Mouse (Mus musculus) urinary bladder, postnatal 4 days (tissue): ENCODE data around the gene Tmed9.
A peak's percentile ranks its signal among the peaks of the same experiment; 100 is the strongest.
"Not testable (repeated sequence)": the region's sequence is repeated elsewhere in the genome, so short reads cannot be mapped to it uniquely, and the experiment has no call there.

Experiments
- DNase-seq, 2 experiments: peaks; one replicate each; pipeline ENCODE4 v3.0.0; 2021 to 2022; ENCODE audit warnings: low spot score in 2 of 2

Tmed9 gene

DNA sequence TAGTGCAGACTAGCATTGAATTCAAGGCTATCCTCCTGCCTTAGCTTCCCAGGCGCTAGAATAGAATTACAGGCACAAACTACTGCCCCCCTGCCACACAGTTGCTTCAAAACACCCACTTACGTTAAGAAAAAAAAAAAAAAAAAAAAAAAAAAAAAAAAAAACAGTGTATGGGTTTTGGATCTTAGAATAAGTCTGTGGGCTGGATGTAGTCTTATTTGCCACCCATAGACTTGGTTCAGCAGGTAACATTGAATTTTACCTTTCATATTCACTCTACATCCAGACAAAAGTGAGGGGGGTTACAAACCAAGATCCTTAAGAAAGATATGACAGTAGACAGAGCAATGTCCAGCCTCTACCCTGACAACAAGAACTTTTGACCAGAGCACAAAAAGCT is 5.6 kb upstream of the Tmed9 start:
- no peak for DNase-seq

DNA sequence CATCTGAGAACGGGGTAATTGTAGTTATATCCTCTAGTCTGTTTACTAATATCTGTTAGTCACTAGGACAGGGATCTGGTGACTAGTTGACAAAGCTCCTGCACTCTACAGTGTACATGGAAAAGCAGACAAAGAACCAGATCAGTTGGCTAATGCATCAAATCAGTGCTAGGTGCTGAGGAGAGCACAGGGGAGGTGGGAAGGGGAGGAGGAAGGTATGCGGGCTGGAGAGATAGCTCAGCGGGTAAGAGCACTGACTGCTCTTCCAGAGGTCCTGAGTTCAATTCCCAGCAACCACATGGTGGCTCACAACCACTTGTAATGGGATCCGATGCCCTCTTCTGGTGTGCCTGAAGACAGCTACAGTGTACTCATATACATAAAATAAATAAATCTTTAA is 5.0 kb upstream of the Tmed9 start:
- DNase-seq = not testable (repeated sequence)

DNA sequence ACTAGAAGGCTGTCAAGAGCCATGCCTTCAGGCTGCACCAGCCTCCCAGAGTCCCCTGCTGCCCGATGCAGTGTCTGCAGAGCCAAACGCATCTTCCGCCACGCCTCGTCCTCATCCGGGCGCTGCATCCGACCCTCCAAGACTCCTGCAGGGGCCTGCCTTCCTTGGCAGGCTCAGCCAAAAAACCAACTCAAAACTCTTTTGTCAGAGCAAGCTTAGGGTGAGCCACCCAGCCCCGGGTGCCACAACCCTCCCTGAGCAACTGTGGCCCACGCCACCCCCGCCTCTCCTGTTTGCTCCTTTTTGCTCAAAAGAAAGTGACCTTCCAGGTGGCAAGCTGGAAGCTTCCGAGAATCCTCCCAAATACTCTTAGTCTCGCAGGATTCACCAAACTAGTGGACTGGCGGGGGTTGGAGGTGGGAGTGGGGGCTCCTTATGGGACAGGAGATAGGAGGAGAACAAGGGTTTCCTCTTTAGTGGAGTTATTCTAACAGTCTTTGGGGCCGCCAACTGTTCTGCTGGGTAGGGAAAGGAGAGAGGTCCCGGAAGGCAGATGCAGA is 3.7 kb upstream of the Tmed9 start:
- no peak for DNase-seq

DNA sequence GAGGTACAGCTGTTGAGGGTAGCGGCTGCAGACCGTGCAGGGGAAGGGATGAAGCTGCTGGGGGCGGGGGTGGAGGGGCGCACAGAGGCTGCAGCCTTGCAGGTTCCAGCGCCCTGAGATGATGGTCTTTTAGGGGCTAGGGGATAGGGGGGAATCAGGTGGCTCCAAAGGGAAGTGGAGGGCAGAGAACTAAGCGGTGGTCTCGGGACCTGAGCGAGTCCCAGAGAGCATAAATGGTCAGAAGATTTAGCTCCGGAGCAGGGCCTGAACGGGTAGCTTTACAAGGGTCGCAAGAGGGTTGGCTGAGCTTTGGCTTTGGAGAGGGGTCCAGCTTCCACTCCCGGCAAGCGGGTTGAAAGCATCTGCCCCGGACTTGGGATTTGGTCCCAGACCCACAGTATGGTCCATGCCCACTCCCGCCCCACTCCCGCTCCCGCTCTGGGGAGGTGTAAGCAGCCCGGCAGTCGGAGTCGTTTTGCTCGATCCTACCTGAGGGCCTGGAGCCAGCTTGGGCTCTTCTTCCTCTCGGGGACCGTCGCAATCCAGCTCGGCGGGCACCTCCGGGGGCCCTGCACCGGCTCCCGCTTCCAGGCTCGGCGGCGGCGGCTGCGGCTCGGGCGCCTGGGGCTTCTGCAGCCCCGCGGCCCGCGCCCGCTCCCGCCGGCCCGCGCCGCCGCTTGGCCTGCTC is 3.1 kb upstream of the Tmed9 start:
- DNase-seq = peak in 1 of 2 experiments; percentile 41

DNA sequence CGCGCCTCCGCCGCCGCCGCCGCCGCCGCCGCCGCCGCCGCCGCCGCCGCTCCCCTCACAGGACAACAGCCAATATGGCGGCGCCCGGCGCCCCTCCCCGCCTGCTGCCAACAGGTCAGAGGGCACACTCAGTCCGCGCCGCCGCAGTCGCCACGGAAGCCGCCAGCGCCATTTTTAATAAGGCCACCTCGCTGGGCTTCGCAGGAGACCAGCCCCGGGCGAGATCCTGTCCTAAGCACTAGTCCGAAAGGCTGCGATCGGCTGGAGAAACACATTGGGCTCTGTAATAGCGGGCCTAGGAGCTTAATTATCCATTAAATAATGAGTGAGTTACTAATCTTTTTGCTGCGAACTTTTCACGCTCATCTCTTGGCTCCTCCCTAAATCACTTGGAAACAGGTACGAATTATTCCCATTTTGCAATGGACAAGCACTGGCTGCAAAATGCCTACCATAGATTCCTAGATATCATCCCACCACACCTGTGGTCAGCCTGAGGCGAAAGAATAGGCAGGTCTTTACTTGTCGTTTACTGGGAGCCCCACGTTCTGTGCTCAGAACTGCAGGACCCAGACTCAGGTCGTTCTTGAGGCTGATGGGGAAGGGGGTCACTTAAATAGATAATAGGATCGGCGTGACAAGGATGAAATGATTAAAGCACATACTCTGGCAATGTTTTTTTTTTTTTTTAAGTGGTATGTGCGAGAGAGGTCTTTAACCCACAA is 2.3 kb upstream of the Tmed9 start, which contains the start of gene Fam193b:
Gene Fam193b, minus strand, starts transcription at position 94 of the 725 bp plus-strand sequence.
- DNase-seq = peak; percentile 93 to 94

DNA sequence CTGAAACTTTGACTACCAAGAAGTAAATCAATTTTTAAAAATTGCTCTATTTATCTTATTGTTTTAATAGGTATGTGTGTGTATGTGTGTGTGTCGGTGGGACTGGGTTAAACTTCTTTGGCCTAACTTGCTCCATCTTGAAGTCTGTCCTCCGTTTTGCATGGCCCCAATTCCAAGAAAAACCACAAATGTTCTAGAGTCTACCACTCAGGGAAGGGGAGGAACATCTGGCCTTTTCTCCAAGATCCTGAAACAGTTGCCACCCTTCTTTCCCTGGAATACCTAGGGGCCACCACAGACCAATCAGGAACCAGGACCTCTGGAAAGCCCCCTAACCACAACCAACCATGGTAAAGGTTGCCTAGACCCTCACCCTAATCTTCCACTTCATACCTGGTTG is 1.6 kb upstream of the Tmed9 start:
- no peak for DNase-seq

DNA sequence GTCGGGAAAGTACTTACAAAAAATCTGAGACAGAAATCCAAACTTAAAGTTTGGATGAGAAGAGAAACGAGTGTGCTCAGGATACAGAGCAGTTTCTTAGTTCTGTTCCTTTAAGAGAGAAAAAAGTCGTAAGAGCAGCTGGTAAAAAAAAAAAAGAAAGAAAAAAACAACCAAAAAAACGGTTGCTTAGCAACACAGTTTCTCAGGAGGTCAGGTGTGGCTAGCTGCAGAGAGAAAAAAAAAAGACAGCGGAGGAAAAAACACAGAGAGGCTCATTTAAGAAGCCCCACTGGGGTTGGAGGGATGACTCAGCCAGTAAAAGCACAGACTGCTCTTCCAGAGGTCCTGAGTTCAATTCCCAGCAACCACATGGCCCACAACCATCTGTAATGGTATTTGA is 789 bp downstream of the Tmed9 start:
- no peak for DNase-seq

DNA sequence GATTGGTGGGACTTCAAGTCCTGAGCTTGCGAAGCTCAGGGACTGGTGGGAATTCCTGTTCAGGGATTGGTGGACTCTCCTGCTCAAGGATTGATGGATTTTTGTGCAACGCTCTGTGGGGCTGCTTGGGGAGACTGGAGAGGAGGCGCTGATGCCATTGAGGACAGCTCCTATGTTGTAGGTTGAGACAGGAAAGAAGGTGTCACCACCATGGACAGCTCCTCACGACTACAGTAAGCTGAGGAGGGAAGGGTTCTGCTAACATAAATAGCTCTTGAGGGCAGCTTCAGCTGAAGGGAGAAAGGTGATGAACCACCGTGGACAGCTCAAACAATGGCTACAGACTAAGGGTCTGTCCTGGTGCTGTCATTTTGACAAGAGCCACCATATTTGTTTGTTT is 2.4 kb downstream of the Tmed9 start:
- no peak for DNase-seq

DNA sequence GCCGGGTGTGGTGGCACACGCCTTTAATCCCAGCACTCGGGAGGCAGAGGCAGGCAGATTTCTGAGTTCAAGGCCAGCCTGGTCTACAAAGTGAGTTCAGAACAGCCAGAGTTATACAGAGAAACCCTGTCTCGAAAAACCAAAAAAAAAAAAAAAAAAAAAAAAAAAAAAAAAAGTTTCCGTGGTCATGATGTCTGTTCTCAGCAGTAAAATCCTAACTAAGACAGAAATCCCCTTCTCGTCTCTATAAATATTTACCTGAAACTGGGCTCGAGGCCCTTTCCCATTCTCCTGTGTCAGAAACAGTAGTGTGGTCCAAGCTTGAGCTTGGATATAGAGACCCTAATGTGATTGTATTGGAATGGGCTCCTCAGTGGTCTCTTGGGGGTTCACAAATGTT is 3.3 kb downstream of the Tmed9 start:
- DNase-seq = not testable (repeated sequence)

DNA sequence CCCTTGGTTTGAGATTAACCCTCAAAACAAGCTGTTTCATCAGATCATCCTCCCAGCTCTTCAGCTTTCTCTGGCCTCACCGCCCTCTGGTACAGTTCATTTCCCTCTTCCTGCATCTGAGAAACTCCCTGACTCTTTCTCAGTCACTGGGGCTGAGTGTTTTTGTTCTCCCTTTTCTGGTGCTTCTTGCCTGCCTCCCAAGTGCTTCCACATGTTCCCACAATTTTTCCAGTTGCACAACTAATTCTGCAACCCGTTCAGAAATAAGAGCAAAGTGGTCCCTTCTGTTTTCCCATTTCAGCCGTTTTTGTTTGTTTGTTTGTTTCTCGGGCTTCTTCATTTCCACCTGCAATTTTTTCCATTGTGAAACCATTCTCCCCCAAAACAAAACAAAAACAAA is 4.6 kb downstream of the Tmed9 start:
- DNase-seq = no peak

DNA sequence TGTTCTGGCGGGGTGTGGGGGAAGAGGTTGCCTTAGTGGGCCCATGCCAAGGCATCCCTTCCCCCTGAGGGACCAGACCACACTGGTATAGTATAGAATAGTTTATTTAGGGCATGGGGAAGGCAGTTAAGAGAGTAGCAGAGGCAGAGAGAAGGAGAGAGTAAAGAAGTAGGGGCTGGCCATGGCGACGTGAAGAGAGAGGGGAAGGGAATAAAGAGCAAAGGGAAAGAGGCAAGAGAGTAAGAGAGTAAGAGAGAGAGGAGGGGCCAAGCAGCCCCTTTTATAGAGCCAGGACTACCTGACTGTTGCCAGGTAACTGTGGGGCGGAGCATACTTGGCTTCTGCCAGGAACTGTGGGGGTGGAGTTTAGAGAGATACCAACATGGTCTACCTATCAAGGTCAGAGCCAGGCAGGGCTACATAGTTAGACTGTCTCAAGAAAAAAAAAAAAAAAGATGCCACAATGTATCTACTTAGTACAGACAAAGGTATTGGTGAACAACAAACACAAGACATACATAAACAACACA is 18.5 kb downstream of the Tmed9 start:
- DNase-seq = no peak

DNA sequence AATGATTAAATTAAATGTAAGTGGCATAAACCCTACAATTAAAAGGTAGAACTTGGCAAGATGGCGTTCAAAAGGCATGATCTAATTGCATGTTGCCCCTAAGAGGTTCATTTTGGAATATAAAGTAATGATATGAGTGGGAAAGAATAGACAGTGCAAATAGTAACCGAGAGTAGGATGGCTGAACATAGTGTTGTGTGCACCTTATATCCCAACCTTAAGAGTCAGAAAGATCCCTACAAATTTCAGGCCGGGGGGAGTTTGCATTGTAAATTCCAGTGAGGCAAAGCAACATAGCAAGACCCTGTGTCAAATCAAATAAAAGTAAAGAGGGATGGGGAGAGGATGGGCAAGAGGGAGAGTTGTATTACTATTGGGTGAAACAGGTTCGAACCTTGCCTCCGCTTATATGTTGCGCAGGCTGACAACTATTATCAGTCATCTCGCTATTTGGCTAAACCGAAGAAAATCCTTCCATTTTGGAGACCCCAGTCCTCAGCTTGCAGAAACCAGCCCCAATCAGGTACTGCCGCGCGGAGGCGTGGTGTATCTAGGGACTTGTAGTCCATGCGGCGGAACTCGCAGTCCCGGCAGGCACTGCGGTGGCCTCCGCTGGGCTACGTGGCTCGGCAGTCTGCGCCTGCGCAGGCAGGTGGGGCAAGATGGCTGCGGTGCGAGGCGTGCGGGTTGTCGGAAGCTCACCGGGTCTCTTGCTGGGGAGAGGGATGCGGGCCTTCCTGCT is 19.2 kb downstream of the Tmed9 start:
- DNase-seq = peak; percentile 95 to 96

DNA sequence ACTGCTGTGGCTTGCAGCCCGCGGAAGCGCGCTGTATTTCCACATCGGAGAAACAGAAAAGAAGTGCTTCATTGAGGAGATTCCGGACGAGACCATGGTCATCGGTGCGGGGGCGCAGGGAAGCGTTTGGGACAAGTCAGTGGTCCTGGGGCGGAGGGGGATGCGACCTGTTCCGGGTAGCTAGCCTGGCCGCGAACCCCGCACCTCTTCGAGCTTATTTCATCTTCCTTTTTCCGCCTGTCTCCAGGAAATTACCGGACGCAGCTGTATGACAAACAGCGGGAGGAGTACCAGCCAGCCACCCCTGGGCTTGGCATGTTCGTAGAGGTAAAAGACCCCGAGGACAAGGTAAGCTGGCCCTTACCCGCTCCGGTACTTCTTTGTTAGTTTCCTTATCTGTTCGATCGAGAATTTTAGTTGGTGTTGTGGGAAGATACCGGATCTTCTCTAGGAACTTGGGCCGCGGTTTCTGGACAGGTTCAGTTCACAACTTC is 19.8 kb downstream of the Tmed9 start:
- no peak for DNase-seq

DNA sequence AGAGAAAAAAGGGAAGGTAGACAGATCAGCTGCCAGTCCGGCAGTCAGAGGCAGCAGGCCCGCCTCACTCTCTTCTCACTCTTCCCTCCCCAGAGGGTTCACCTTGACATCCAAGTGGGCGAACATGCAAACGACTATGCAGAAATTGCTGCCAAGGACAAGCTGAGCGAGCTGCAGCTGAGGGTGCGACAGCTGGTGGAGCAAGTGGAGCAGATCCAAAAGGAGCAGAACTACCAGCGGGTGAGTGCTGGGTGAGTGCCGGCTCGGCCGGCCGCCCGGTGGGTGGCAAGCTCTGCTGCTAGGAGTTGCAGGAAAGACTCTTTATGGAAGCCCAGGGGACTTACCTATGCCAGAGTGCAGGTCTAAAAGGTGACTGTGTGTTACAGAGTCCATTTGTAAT is 21.8 kb downstream of the Tmed9 start:
- DNase-seq = no peak

DNA sequence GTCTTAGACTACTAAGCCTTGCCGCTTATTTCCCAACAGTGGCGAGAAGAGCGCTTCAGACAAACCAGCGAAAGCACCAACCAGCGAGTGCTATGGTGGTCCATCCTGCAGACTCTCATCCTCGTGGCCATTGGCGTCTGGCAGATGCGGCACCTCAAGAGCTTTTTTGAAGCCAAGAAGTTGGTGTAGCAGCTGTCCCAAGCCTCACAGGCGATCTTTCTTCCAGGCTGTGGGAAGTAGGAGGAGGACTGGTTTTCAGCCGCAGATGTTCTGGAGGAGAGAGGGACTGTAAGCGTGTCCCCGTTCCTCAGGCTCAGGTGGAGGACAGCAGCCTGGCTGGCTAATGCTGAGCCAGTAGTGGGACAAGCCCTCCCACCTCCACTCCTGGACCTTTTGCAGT is 23.3 kb downstream of the Tmed9 start:
- DNase-seq = no peak

DNA sequence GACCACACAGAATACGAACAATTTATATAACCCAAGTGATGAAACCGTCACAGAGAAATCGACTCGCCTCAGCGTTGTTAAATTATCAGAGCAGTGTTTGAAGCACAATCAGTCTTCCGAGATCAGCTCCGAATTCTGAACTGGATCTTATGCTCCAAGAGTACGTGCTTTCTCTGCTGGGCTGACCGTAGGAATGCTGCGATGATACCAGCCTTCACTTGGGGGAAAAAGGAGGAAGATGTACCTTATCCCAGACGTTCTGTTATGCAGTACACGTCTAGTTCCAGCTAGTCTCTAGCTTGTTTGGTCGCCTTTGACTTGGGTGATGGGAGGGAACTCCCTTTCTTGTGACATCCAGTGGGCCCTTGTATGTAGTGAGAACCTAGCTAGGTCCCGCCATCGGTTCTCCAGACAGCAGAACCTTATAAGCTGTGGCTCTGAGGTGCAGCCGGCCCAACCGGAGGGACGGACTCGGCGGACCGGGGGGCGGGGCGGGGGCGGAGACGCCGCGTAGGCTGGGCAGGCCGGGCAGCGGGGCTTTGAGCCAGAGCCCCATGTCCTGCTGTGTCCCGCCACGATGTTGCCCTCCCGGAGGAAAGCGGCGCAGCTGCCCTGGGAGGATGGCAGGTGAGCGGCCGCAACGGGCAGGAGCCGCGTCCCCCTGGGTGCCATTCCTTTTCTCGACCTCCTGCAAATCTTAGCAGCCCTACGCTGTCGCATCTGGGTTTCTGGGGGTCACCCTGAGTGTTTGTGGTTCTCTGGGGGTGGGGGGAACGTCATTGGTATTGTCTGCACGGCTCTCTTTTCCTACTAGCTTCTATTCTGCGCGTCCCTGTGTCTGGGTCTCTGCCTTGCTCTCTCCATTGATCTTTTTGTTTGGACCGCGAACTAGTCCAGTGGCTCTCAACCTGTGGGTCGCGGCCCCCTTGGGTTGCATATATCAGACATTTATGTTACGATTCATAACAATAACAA is 26.3 kb downstream of the Tmed9 start, which contains the start of gene B4galt7:
Gene B4galt7, plus strand, starts transcription at position 331 of the 975 bp plus-strand sequence.
- DNase-seq = peak; percentile 83 to 87

DNA sequence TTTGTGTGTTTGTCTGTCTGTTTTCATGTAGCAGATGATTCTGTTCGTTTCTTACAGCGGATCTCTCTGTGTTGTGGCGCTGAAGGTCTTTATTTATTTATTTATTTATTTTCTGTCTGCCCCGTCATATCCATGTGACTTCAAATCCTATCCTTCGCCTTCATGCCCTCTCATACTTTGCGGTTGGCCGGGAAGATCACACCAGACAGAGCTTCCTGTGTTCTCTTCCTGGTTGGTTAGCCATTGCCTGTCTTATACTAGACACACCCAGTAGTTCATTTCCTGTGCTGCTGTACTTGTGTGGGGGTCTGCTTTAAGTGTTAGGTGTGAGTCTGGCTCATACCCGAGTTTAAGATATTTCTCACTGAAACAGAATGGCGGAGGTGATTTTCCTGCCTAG is 27.1 kb downstream of the Tmed9 start:
- DNase-seq = no peak

DNA sequence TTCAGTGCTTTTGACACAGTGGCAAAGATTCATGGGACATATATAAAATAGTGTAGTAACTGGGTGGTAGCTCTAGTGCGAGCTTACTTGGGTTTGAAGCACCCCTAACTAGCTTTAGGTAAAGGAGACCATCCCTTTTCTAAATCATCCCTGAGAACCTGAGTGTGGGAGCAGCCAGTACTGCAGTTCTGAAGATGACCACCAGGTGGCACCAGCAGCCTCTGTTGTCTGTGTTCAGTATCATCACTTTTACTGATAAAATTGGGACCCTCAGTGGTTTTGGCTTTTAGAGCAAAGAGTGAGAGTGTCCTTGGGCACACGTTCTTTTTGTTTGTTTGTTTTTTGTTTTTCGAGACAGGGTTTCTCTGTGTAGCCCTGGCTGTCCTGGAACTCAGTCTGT is 28.1 kb downstream of the Tmed9 start:
- DNase-seq = peak; percentile 50 to 86

DNA sequence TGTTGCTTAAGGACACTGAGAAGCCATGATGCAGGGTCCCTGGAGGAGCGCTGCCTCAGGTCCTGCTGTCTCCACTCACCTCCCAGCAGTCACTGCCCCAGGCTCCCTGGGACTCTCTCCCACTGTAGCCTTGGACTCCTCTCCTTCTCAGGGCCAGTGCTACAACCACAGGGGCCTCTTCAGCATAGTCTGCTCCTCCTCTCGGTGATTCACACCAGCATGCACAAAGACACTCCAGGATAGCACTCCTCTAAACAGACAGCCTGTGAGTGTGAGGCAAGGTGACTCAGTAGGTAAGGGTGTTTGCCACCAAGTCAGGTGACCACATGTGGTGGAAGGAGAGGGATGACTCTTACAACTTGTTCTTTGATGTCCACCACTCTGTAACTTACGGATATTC is 31.1 kb downstream of the Tmed9 start:
- DNase-seq = no peak

DNA sequence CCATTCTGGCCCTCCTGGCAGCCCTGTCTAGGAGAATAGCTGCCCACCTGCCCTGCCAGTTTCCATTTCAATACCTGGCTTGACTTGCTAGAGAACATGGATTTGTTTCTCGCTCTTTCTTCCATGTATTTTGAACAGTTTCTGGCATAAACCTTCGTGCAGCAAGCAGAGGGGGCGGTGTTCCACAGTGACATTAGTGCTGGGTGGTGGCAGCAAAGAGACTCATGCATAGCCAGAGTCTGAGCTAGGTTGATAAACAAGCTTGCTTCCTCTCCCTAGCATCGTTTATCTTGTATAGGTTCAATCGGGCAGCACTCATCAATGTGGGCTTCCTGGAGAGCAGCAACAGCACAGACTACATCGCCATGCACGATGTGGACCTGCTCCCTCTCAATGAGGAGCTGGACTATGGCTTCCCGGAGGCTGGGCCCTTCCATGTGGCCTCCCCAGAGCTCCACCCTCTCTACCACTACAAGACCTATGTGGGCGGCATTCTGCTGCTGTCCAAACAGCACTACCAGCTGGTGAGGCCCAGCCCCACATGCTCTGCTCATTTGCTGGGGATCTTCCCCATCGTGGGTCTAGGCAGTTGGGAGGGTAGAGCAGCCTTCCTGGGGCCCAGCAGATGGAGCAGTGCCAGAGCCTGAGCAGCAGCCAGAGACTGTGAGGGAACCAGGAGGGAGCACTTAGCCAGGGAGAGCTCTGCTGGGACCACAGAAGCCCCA is 33.5 kb downstream of the Tmed9 start:
- peak in 1 of 2 experiments; percentile 36 for DNase-seq
